In the genomic region with DNA sequence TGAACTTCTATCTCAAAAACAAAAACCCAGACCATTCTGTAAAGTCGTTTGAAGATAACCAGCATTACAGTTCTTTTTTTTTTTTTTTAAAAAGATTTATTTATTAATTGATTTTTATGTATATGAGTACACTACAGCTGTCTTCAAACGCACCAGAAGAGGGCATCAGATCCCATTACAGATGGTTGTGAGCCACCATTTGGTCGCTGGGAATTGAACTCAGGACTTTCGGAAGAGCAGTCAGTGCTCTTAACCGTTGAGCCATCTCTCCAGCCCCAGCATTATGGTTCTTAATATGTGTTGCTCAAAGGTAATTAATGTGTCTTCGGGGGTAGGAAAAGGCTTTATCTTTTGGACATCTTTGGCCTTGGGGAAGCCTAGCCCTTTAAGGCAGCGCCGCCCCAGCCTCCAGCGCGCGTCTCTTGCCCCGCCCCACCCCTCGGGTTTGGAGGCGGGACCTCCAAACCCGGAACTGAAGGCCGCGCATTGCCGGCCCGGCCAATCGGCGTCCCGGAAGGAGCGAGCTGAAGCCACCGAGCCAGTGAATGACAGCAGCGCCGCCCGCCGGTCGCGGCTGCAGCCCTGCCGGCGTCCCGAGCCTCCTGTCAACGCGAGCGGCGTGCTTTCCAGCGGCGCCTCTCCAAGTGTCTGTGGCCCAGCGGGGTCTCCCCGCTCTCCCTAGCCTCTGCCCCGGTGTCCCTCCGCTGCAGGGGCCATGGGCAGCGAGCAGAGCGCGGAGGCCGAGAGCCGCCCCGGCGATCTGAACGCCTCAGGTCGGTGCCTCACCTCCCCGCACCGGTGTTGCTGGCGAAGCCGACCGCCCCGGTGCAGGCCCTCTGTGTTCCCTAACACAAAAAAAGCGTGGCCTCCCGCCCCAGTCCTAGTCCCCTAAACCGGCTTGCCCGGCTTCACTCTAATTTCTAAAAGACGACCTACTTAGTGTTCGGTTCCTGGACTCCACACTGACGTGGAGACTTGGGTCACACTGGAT, we compare ENCODE assay signal across 7 mouse cellular contexts. TPM values are rescaled to one million over a fixed set of nuclear protein-coding genes. Genes with fewer than 3 reads are reported as not detected.
DNase-seq lines count a peak whose midpoint lies in the region; ATAC-seq lines count a peak whose summit lies in the region.

No protein-coding gene starts in this region.

- H3K4me2 ChIP-seq in midbrain, embryonic 13.5 days (replicated peaks) = peak overlapping the region; percentile 67

- H3K9me3 ChIP-seq in embryonic facial prominence, embryonic 10.5 days = no peaks in the 10 kb centered on the region
- H3K9me3 ChIP-seq in limb, embryonic 10.5 days (replicated peaks) = no peaks in the 10 kb centered on the region
- H3K9me3 ChIP-seq in midbrain, embryonic 13.5 days = no peaks in the 10 kb centered on the region

- H3K4me3 ChIP-seq in embryonic facial prominence, embryonic 10.5 days = peak overlapping the region; percentile 75
- peak overlapping the region; percentile 98 for H3K4me3 ChIP-seq in limb, embryonic 10.5 days
- peak overlapping the region; percentile 90 for H3K4me3 ChIP-seq in midbrain, embryonic 13.5 days (replicated peaks)

- peaks cover 7% of the 10 kb centered on the region; the same call in 1 of the 2 replicates for H3K36me3 ChIP-seq in embryonic facial prominence, embryonic 10.5 days (replicated peaks)
- H3K36me3 ChIP-seq in limb, embryonic 10.5 days = no peaks in the 10 kb centered on the region; the same call in 1 of the 2 replicates
- H3K36me3 ChIP-seq in midbrain, embryonic 13.5 days = peaks cover 7% of the 10 kb centered on the region

- ATAC-seq in granulocyte monocyte progenitor cell, adult 5-6 weeks (replicated peaks; ENCODE audit: poor library complexity, severe bottlenecking) = peak; percentile 98
- peak; percentile 99 for ATAC-seq in midbrain, embryonic 13.5 days

- DNase-seq in adrenal gland, postnatal 10 days = peak; percentile 96
- DNase-seq in embryonic facial prominence, embryonic 10.5 days (ENCODE audit: low spot score) = peak; percentile 97
- peak; percentile 91 for DNase-seq in kidney, adult 11 months
- peak; percentile 94 for DNase-seq in limb, embryonic 10.5 days (ENCODE audit: low spot score)
- DNase-seq in spleen, adult 12 weeks (ENCODE audit: low spot score) = peak; percentile 87

- peak overlapping the region; percentile 80 for H3K27ac ChIP-seq in embryonic facial prominence, embryonic 10.5 days (replicated peaks)
- peak overlapping the region; percentile 86 for H3K27ac ChIP-seq in limb, embryonic 10.5 days
- peak overlapping the region; percentile 85 for H3K27ac ChIP-seq in midbrain, embryonic 13.5 days

- no peaks in the 10 kb centered on the region for H3K27me3 ChIP-seq in embryonic facial prominence, embryonic 10.5 days (replicated peaks; ENCODE audit: low read depth, poor library complexity, severe bottlenecking)
- H3K27me3 ChIP-seq in limb, embryonic 10.5 days (ENCODE audit: low read depth, poor library complexity, severe bottlenecking) = no peaks in the 10 kb centered on the region
- no peaks in the 10 kb centered on the region for H3K27me3 ChIP-seq in midbrain, embryonic 13.5 days

- H3K4me1 ChIP-seq in embryonic facial prominence, embryonic 10.5 days = peaks cover 11% of the 10 kb centered on the region; the same call in 1 of the 2 replicates
- peaks cover 9% of the 10 kb centered on the region; the same call in 1 of the 2 replicates for H3K4me1 ChIP-seq in limb, embryonic 10.5 days
- H3K4me1 ChIP-seq in midbrain, embryonic 13.5 days (replicated peaks) = peaks cover 11% of the 10 kb centered on the region

- 1% methylated on average over 65 of the region's 65 CpGs for WGBS in embryonic facial prominence, embryonic 10.5 days
- WGBS in limb, embryonic 10.5 days = 2% methylated on average over 65 of the region's 65 CpGs
- WGBS in midbrain, embryonic 13.5 days = 2% methylated on average over 65 of the region's 65 CpGs

- H3K9ac ChIP-seq in midbrain, embryonic 13.5 days (replicated peaks) = peak overlapping the region; percentile 95

RNA-seq across cellular contexts. Expression of gene Borcs5, which starts 1.5 kb away (rescaled TPM):
- total RNA-seq in adrenal gland, postnatal 10 days (2021) = 10 to 100 TPM; 11.3 to 14.4 TPM
- 17.7 and 18.4 TPM in 2 replicates for polyA plus RNA-seq in embryonic facial prominence, embryonic 10.5 days (2016; fragmentation: Nextera tagmentation; extraction: Ambion mirVana)
- 13.5 and 19.0 TPM in 2 replicates for total RNA-seq in granulocyte monocyte progenitor cell, adult 5-6 weeks (2014; fragmentation: Nextera tagmentation)
- total RNA-seq in granulocyte monocyte progenitor cell, adult 5-6 weeks (2017) = 5.8 and 6.4 TPM in 2 replicates
- 14.8 and 18.0 TPM in 2 replicates for polyA plus RNA-seq in limb, embryonic 10.5 days (2016; fragmentation: Nextera tagmentation; extraction: Ambion mirVana)
- polyA plus RNA-seq in midbrain, embryonic 13.5 days (2015; fragmentation: Nextera tagmentation; extraction: Ambion mirVana) = 46.9 and 48.6 TPM in 2 replicates

RNA-seq across cellular contexts. Expression of gene Mansc1, which starts 8.5 kb away (rescaled TPM):
- total RNA-seq in adrenal gland, postnatal 10 days (2021) = 1 to 10 TPM; 5.5 to 6.9 TPM
- 0.44 and 0.71 TPM in 2 replicates for polyA plus RNA-seq in embryonic facial prominence, embryonic 10.5 days (2016; fragmentation: Nextera tagmentation; extraction: Ambion mirVana)
- total RNA-seq in granulocyte monocyte progenitor cell, adult 5-6 weeks (2014; fragmentation: Nextera tagmentation) = 5.3 and 6.3 TPM in 2 replicates
- total RNA-seq in granulocyte monocyte progenitor cell, adult 5-6 weeks (2017) = 3.5 and 5.0 TPM in 2 replicates
- 0.33 and 0.51 TPM in 2 replicates for polyA plus RNA-seq in limb, embryonic 10.5 days (2016; fragmentation: Nextera tagmentation; extraction: Ambion mirVana)
- polyA plus RNA-seq in midbrain, embryonic 13.5 days (2015; fragmentation: Nextera tagmentation; extraction: Ambion mirVana) = 0.92 and 1.1 TPM in 2 replicates

Comparison
In these comparisons a context has a peak if more than half of its experiments do, and no peak if none do; other contexts are left out.
1. Peak in every context shown above with its lines: DNase-seq, ATAC-seq, H3K4me3 ChIP-seq and H3K27ac ChIP-seq.